Mouse (Mus musculus) myocyte (in vitro differentiated cells): ENCODE data around the gene Dop1a.

Source experiments
- CEBPB ChIP-seq: IDR thresholded peaks from 2 replicates; pipeline ENCODE4 v1.6.1; 2011; ENCODE audit warnings: mild to moderate bottlenecking, moderate library complexity; ENCODE audit not compliant: poor library complexity, insufficient read depth, severe bottlenecking
- E2F4 ChIP-seq: IDR thresholded peaks from one replicate; pipeline ENCODE4 v1.6.1; 2011; ENCODE audit warnings: mild to moderate bottlenecking, control low read depth, moderate library complexity; ENCODE audit not compliant: insufficient read depth
- MAX ChIP-seq: IDR thresholded peaks from one replicate; pipeline ENCODE4 v1.6.1; 2011; ENCODE audit warnings: low read depth, mild to moderate bottlenecking, control low read depth
- MYOD1 ChIP-seq, 3 experiments: IDR thresholded peaks; one replicate each; pipeline ENCODE4 v1.6.1; 2011; ENCODE audit warnings: control low read depth in 2 of 3, low read depth in 2 of 3, mild to moderate bottlenecking in 2 of 3, moderate library complexity in 1 of 3; ENCODE audit not compliant: insufficient read length in 2 of 3, control insufficient read depth in 1 of 3
- MYOG ChIP-seq, 3 experiments: IDR thresholded peaks; one replicate each; pipeline ENCODE4 v1.6.1; 2011; ENCODE audit warnings: control low read depth in 2 of 3, low read depth in 2 of 3, mild to moderate bottlenecking in 2 of 3; ENCODE audit not compliant: insufficient read length in 2 of 3, control insufficient read depth in 1 of 3, insufficient read depth in 1 of 3
- POLR2A ChIP-seq: IDR thresholded peaks from one replicate; pipeline ENCODE4 v1.6.1; 2011; ENCODE audit warnings: low read depth, mild to moderate bottlenecking, control low read depth, moderate library complexity; ENCODE audit not compliant: insufficient read length
- POLR2AphosphoS2 ChIP-seq: IDR thresholded peaks from one replicate; pipeline ENCODE4 v1.6.1; 2011; ENCODE audit warnings: low read depth, control low read depth; ENCODE audit not compliant: insufficient read length
- TCF12 ChIP-seq: IDR thresholded peaks from one replicate; pipeline ENCODE4 v1.6.1; 2011; ENCODE audit warnings: mild to moderate bottlenecking, control low read depth; ENCODE audit not compliant: poor library complexity, insufficient read depth, severe bottlenecking
- TCF3 ChIP-seq: IDR thresholded peaks from one replicate; pipeline ENCODE4 v1.6.1; 2011; ENCODE audit warnings: low read depth, control low read depth; ENCODE audit not compliant: insufficient read length
- USF1 ChIP-seq: IDR thresholded peaks from one replicate; pipeline ENCODE4 v1.6.1; 2011; ENCODE audit warnings: low read depth, mild to moderate bottlenecking, control low read depth, moderate library complexity

GRCm38 (mm10) chr9:86423331-86423730, 43.6 kb upstream of the Dop1a start:
- TF ChIP-seq POLR2AphosphoS2 (no peak), POLR2A (no peak), CEBPB (no peak), MYOD1 (IDR thresholded peaks at IDR 0.05; ENCODE audit: control insufficient read depth in 1 of 3, insufficient read length in 2 of 3, low read depth in 2 of 3) (peak in 2 of 3 experiments; percentile 30 to 65), MAX (no peak), E2F4 (no peak), TCF12 (no peak), USF1 (no peak), TCF3 (no peak), MYOG (IDR thresholded peaks at IDR 0.05; ENCODE audit: control insufficient read depth in 1 of 3, insufficient read depth in 1 of 3, insufficient read length in 2 of 3, low read depth in 2 of 3) (peak in 1 of 3 experiments; percentile 65)
